Mouse (Mus musculus) retina, adult 2 months (tissue): ENCODE results near the gene Nrgn.

ENCODE experiments used
- DNase-seq: peaks from one replicate; pipeline ENCODE4 v3.0.0-alpha.2; 2012; ENCODE audit warnings: low read depth, low spot score

The Nrgn gene

GRCm38 (mm10) chr9:37530031-37530887 is 22.4 kb downstream of the Nrgn start:
- DNase-seq: no peak

GRCm38 (mm10) chr9:37528225-37528970 is 24.3 kb downstream of the Nrgn start:
- DNase-seq: no peak

GRCm38 (mm10) chr9:37527396-37528224 is 25.1 kb downstream of the Nrgn start, which contains the start of gene Esam:
Gene Esam (plus strand): TSS chr9:37528078.
- no peak for DNase-seq

- no peak for DNase-seq
Measured at GRCm38 (mm10) chr9:37526443-37527395, 26.0 kb downstream of the Nrgn start.

- DNase-seq: no peak
Measured at GRCm38 (mm10) chr9:37525461-37525860, 27.2 kb downstream of the Nrgn start.

- no peak for DNase-seq
Measured at GRCm38 (mm10) chr9:37519995-37520394, 32.7 kb downstream of the Nrgn start.

GRCm38 (mm10) chr9:37518991-37519390 is 33.7 kb downstream of the Nrgn start:
- no peak for DNase-seq

- no peak for DNase-seq
Measured at GRCm38 (mm10) chr9:37517467-37517866, 35.2 kb downstream of the Nrgn start.

GRCm38 (mm10) chr9:37514456-37514855 is 38.2 kb downstream of the Nrgn start:
- no peak for DNase-seq

GRCm38 (mm10) chr9:37512097-37512496 is 40.6 kb downstream of the Nrgn start:
- DNase-seq: no peak

GRCm38 (mm10) chr9:37506023-37506422 is 46.7 kb downstream of the Nrgn start:
- no peak for DNase-seq

- DNase-seq: no peak
Measured at GRCm38 (mm10) chr9:37504348-37504747, 48.4 kb downstream of the Nrgn start.

- no peak for DNase-seq
Measured at GRCm38 (mm10) chr9:37501170-37501569, 51.5 kb downstream of the Nrgn start.

- DNase-seq: no peak
Measured at GRCm38 (mm10) chr9:37500201-37500600, 52.5 kb downstream of the Nrgn start.

- DNase-seq: no peak
Measured at GRCm38 (mm10) chr9:37496325-37496724, 56.4 kb downstream of the Nrgn start.

- no peak for DNase-seq
Measured at GRCm38 (mm10) chr9:37495761-37496160, 56.9 kb downstream of the Nrgn start.
